Mouse (Mus musculus): ENCODE results near the gene Bglap2. TPM values are rescaled to one million over a fixed set of nuclear protein-coding genes. Genes with fewer than 3 reads are reported as not detected.

Bglap2 gene
- not detected for polyA plus RNA-seq (2014; fragmentation: Illumina TruSeq; extraction: RNeasy Lipid Tissue Mini Kit (QIAGEN cat#74804); ENCODE audit: low read depth, low replicate concordance)

GRCm38 (mm10) chr3:88378599-88378998 is at the start of gene Bglap2:
Gene Bglap2 (minus strand): TSS chr3:88378699.

GRCm38 (mm10) chr3:88424605-88425329 is 46.3 kb upstream of the Bglap2 start, which contains the start of gene Slc25a44:
Gene Slc25a44 (minus strand): TSS chr3:88425139.

GRCm38 (mm10) chr3:88409741-88410644 is 31.5 kb upstream of the Bglap2 start, which contains the start of gene Pmf1:
Gene Pmf1 (minus strand): TSS chr3:88410331.

GRCm38 (mm10) chr3:88384364-88384763 is 5.9 kb upstream of the Bglap2 start, which contains the start of gene Bglap:
Gene Bglap (minus strand): TSS chr3:88384464.

GRCm38 (mm10) chr3:88372643-88373042 is 5.9 kb downstream of the Bglap2 start, which contains the start of gene Bglap3:
Gene Bglap3 (minus strand): TSS chr3:88372743.

GRCm38 (mm10) chr3:88364337-88364736 is 14.2 kb downstream of the Bglap2 start, which contains the start of gene Paqr6:
Gene Paqr6 (plus strand): TSS chr3:88364584.

GRCm38 (mm10) chr3:88336058-88337013 is 42.2 kb downstream of the Bglap2 start, which contains the start of the genes Tmem79 and Smg5:
Gene Tmem79 (minus strand): TSS chr3:88336148.
Gene Smg5 (plus strand): TSS chr3:88336260.

Other genes starting within 250 kb of the Bglap2 start
- 35.4 TPM for gene Mef2d, start 236.3 kb downstream of the Bglap2 start, polyA plus RNA-seq (2014; fragmentation: Illumina TruSeq; extraction: RNeasy Lipid Tissue Mini Kit (QIAGEN cat#74804); ENCODE audit: low read depth, low replicate concordance)
- gene Rhbg, start 124.0 kb downstream of the Bglap2 start, polyA plus RNA-seq (2014; fragmentation: Illumina TruSeq; extraction: RNeasy Lipid Tissue Mini Kit (QIAGEN cat#74804); ENCODE audit: low read depth, low replicate concordance) = 18.7 TPM
- gene Gm38392, start 91.5 kb downstream of the Bglap2 start, polyA plus RNA-seq (2014; fragmentation: Illumina TruSeq; extraction: RNeasy Lipid Tissue Mini Kit (QIAGEN cat#74804); ENCODE audit: low read depth, low replicate concordance) = 1.2 TPM
- gene Tsacc, start 81.7 kb downstream of the Bglap2 start, polyA plus RNA-seq (2014; fragmentation: Illumina TruSeq; extraction: RNeasy Lipid Tissue Mini Kit (QIAGEN cat#74804); ENCODE audit: low read depth, low replicate concordance) = 19.4 TPM
- 122 TPM for gene Cct3, start 81.6 kb downstream of the Bglap2 start, polyA plus RNA-seq (2014; fragmentation: Illumina TruSeq; extraction: RNeasy Lipid Tissue Mini Kit (QIAGEN cat#74804); ENCODE audit: low read depth, low replicate concordance)
- 227 TPM for gene Glmp, start 53.7 kb downstream of the Bglap2 start, polyA plus RNA-seq (2014; fragmentation: Illumina TruSeq; extraction: RNeasy Lipid Tissue Mini Kit (QIAGEN cat#74804); ENCODE audit: low read depth, low replicate concordance)
- 7.7 TPM for gene Tmem79, start 42.6 kb downstream of the Bglap2 start, polyA plus RNA-seq (2014; fragmentation: Illumina TruSeq; extraction: RNeasy Lipid Tissue Mini Kit (QIAGEN cat#74804); ENCODE audit: low read depth, low replicate concordance)
- gene Smg5, start 42.4 kb downstream of the Bglap2 start, polyA plus RNA-seq (2014; fragmentation: Illumina TruSeq; extraction: RNeasy Lipid Tissue Mini Kit (QIAGEN cat#74804); ENCODE audit: low read depth, low replicate concordance) = 42.6 TPM
- 5.8 TPM for gene Paqr6, start 14.1 kb downstream of the Bglap2 start, polyA plus RNA-seq (2014; fragmentation: Illumina TruSeq; extraction: RNeasy Lipid Tissue Mini Kit (QIAGEN cat#74804); ENCODE audit: low read depth, low replicate concordance)
- 173 TPM for gene Bglap3, start 6.0 kb downstream of the Bglap2 start, polyA plus RNA-seq (2014; fragmentation: Illumina TruSeq; extraction: RNeasy Lipid Tissue Mini Kit (QIAGEN cat#74804); ENCODE audit: low read depth, low replicate concordance)
- not detected for gene Bglap, start 5.8 kb upstream of the Bglap2 start, polyA plus RNA-seq (2014; fragmentation: Illumina TruSeq; extraction: RNeasy Lipid Tissue Mini Kit (QIAGEN cat#74804); ENCODE audit: low read depth, low replicate concordance)
- 17.2 TPM for gene Pmf1, start 31.6 kb upstream of the Bglap2 start, polyA plus RNA-seq (2014; fragmentation: Illumina TruSeq; extraction: RNeasy Lipid Tissue Mini Kit (QIAGEN cat#74804); ENCODE audit: low read depth, low replicate concordance)
- gene Slc25a44, start 46.4 kb upstream of the Bglap2 start, polyA plus RNA-seq (2014; fragmentation: Illumina TruSeq; extraction: RNeasy Lipid Tissue Mini Kit (QIAGEN cat#74804); ENCODE audit: low read depth, low replicate concordance) = 29.8 TPM
- 101 TPM for gene Sema4a, start 82.5 kb upstream of the Bglap2 start, polyA plus RNA-seq (2014; fragmentation: Illumina TruSeq; extraction: RNeasy Lipid Tissue Mini Kit (QIAGEN cat#74804); ENCODE audit: low read depth, low replicate concordance)
- 75.5 TPM for gene Lmna, start 131.3 kb upstream of the Bglap2 start, polyA plus RNA-seq (2014; fragmentation: Illumina TruSeq; extraction: RNeasy Lipid Tissue Mini Kit (QIAGEN cat#74804); ENCODE audit: low read depth, low replicate concordance)
- 2.9 TPM for gene Mex3a, start 153.7 kb upstream of the Bglap2 start, polyA plus RNA-seq (2014; fragmentation: Illumina TruSeq; extraction: RNeasy Lipid Tissue Mini Kit (QIAGEN cat#74804); ENCODE audit: low read depth, low replicate concordance)
- gene Rab25, start 169.6 kb upstream of the Bglap2 start, polyA plus RNA-seq (2014; fragmentation: Illumina TruSeq; extraction: RNeasy Lipid Tissue Mini Kit (QIAGEN cat#74804); ENCODE audit: low read depth, low replicate concordance) = 66.8 TPM
- gene Lamtor2, start 174.4 kb upstream of the Bglap2 start, polyA plus RNA-seq (2014; fragmentation: Illumina TruSeq; extraction: RNeasy Lipid Tissue Mini Kit (QIAGEN cat#74804); ENCODE audit: low read depth, low replicate concordance) = 161 TPM
- 51.1 TPM for gene Ubqln4, start 175.1 kb upstream of the Bglap2 start, polyA plus RNA-seq (2014; fragmentation: Illumina TruSeq; extraction: RNeasy Lipid Tissue Mini Kit (QIAGEN cat#74804); ENCODE audit: low read depth, low replicate concordance)
- gene Ssr2, start 197.2 kb upstream of the Bglap2 start, polyA plus RNA-seq (2014; fragmentation: Illumina TruSeq; extraction: RNeasy Lipid Tissue Mini Kit (QIAGEN cat#74804); ENCODE audit: low read depth, low replicate concordance) = 239 TPM
- gene Arhgef2, start 227.3 kb upstream of the Bglap2 start, polyA plus RNA-seq (2014; fragmentation: Illumina TruSeq; extraction: RNeasy Lipid Tissue Mini Kit (QIAGEN cat#74804); ENCODE audit: low read depth, low replicate concordance) = 39.9 TPM

All from adipose tissue, adult 10 weeks (tissue).